Mouse (Mus musculus) thymus, postnatal 10 days (tissue): ENCODE measurements around the gene Rnase13.

Experiments used
- DNase-seq, 2 experiments: peaks; one replicate each; pipeline ENCODE4 v3.0.0; 2021; ENCODE audit warnings: low spot score in 2 of 2

Gene Rnase13

GRCm38 (mm10) chr14:51913062-51913959 is 9.3 kb downstream of the Rnase13 start:
- DNase-seq: peak; percentile 90 to 94

DNA sequence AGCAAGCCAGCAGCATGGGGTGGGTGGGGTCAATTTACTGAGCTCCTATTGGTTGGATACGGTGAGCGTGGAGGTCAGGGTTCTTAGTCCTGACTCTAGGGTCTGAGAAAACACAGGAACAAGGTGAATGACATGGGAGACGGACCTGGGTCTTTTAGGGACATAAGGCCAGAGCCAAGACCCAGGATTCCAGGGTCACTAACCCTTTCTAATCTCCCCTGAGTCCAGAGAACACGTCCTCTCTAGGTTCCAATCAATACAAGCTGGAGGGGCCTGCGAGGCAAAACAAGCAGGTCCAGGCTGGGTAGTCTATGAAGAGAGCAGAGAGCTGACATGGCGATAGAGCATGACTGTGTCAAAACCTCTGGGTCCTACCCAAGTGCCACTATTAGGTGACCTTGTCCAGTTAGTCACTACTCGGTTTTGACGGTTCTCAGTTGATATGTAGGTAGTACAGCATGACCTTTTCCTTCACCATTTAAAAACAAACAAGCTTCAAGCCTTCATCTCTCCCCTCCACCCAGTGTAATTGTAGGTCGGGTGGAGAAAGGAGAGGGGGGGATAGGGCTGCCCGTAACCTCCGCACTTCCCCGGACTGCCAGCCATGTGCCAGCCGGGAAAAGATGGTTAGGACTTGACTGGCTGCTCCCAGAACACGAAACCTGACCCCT is 10.0 kb downstream of the Rnase13 start:
- no peak for DNase-seq

DNA sequence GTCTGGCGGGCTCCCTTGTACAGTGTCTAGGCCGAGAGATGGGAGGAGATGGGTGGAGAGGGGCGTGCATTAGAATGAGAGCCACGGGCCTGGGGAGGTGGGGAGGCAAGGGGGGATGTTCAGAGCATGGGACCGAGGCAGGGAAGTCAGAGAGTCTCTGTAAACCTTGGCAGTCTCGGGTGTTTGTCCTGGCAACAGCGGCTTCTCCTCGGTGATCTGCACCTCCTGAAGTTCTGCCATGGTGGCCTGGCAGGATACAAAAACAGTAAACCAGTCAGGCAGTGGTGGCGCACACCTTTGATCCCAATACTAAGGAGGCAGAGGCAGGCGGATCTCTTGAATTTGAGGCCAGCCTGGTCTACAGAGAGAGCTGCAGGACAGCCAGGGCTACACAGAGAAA is 11.3 kb downstream of the Rnase13 start:
- no peak for DNase-seq

GRCm38 (mm10) chr14:51906102-51906501 is 16.5 kb downstream of the Rnase13 start:
- no peak for DNase-seq

- no peak for DNase-seq
Measured at GRCm38 (mm10) chr14:51904706-51905105, 17.9 kb downstream of the Rnase13 start.

- no peak for DNase-seq
Measured at GRCm38 (mm10) chr14:51903782-51904181, 18.8 kb downstream of the Rnase13 start.

DNA sequence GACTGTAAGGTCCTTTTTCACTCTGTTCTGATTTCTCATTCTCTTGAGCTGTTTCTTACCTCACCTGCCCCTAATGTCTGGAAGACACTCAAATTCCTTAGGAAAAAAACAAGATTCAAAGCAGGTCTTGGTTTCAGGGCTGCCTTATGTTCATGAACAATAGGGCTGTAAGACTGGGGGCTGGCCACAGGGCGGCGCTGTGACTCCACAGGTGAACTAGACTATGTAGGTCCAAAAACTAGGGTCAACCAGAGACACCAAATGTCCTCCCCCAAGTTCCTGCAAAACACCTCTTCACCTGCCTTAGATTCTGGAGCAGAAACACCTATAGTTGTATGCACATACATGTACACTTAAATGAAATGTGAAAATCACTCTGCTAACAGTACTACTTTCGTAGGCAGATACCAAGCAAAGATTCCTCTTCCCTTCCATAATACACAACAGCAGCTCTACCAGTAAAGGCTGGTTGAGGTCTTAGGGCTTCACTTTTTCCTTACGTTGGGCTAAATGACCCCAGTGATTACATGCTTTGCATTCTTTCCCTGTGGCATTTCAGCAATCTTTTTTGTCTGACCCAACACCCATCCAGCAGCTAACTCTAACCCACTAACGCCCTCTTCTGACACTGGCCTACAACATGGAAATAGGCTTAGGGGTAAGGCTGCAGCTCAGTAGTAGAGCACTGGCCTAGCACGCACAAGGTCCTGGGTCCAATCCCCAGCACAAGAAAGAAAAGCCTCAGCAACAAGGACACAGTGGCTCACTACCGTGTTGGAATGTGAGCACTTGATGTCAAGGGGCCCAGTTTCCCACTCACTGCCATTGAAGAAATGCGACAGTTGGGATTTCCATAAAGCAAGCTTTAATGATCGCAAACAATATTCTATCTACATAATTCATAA is 19.5 kb downstream of the Rnase13 start:
- peak; percentile 46 to 88 for DNase-seq

DNA sequence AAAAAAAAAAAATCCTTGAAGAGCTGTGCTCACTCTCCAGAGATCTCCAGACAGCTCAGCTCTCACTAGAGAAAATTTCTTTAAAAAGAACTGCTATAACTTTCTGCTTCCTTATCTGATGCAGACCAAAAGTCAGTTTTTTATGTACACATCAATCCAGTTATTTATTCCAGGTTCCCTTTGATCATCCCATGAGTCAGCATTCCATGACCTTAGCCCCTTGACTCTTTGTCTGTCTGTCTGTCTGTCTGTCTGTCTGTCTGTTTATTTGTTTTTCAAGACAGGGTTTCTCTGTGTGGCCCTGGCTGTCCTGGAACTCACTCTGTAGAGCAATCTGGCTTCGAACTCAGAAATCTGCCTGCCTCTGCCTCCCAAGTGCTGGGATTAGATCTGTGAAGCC is 23.2 kb downstream of the Rnase13 start:
- no peak for DNase-seq

GRCm38 (mm10) chr14:51896539-51897170 is 25.9 kb downstream of the Rnase13 start:
- DNase-seq: no peak

DNA sequence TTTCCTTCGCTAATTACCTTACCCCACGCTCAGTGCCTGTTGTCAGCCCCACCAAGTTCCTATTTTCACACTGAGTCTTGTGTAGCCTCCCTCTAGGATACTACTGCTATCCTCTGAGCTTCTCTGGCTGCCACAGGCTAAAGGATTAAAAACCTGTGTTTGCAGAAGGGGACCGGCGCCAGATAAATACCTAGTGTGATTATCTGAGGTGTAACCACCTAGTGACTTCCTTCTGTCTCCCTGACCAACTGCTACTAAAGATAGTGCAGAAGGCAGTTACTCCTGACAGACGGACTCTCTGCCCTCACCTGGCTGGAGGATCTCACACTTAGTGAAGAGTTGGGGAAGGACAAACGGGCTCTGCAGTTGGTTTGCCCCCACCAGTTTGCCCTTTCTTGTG is 26.6 kb downstream of the Rnase13 start:
- no peak for DNase-seq

DNA sequence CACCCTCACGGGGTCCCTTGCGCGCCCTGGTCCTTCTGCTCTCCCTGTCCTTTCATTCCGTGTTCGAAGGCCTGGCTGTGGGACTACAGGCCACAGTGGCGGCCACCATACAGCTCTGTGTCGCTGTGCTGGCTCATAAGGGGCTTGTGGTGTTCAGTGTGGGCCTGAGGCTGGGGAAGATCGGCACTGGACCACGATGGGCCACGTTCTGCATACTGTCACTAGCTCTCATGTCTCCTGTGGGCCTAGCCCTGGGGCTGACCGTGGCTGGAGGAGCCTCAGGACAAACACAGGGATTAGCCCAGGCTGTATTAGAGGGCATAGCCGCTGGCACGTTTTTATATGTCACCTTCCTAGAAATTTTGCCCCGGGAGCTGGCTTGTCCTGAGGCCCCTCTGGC is 27.5 kb downstream of the Rnase13 start:
- no peak for DNase-seq

DNA sequence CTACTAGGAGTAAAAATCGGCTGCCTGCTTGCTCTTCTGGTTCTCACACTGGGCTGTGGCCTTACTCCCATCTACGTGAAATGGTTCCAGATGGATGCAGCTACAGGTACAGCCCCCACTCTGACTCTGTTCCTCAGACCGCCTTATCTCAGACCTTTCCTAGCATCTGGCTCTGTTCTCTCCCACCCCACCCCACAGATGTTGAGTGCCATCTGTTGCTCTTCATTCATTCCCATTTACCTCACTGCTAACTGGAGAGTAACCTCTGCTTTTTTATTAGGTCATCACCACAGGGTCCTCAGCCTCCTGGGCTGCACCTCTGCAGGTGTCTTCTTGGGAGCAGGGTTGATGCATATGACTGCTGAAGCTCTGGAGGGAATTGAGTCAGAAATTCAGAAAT is 28.8 kb downstream of the Rnase13 start:
- DNase-seq: no peak

DNA sequence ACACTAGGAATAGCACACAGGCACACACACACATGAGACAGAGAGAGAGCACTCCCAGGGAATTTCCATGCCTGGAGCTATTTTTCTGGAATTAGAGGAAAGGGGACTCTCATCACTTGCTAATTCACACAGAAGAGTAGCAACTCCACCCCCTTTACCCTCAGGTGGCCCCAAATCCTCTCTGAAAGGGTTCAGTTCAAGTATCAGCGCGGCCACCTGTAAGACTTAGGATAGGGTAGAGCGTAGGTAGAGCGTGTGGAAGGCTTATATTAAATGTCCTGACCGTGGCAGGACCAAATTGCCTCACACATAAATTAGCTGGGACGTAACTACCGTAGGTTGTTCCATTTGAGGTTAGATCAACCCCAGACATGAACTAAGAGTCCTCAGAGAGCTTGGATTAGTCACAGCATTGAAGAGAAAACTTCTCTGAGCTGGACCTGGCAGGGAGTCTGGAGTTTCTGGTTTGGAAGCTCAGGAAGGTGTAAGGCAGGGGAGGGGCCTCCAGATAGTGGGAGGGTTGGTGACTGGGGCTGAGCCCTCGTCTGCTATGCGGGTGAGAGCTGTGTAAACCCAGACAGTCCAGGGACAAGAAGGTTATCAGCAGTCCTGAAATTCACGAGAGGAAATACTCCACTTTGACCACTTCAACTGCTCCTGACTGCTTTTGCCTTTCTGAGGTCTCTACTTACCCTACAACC is 29.3 kb downstream of the Rnase13 start:
- DNase-seq: no peak

- no peak for DNase-seq
Measured at GRCm38 (mm10) chr14:51892191-51892939, 30.2 kb downstream of the Rnase13 start, which contains the start of gene Slc39a2. Gene Slc39a2, plus strand, starts transcription at chr14:51892889.

DNA sequence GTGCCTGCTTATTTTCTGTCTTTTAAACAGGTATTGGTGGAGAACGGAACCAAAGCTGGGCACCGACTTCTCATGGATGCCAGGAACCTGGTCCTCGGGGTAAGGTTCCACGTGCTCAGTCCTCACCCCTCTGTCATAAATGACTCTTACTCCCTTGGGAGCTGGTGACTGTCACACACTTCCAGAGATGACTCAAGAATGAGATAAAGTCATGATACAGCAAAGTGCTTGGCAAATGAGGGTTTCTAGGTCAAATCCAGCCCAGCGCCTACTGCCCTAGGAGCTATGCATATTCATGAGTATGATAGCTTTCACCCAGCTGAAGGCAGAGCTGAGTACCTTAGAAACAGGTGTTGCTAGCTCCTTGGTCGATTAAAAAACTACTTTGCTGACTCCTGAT is 32.7 kb downstream of the Rnase13 start:
- no peak for DNase-seq

- DNase-seq: no peak
Measured at GRCm38 (mm10) chr14:51886051-51886450, 36.5 kb downstream of the Rnase13 start.

GRCm38 (mm10) chr14:51884598-51885331 is 37.8 kb downstream of the Rnase13 start, which contains the start of gene Mettl17:
Gene Mettl17, plus strand, starts transcription at chr14:51884842.
- DNase-seq: peak; percentile 93 to 94

- DNase-seq: no peak
Measured at GRCm38 (mm10) chr14:51884031-51884544, 38.5 kb downstream of the Rnase13 start.

GRCm38 (mm10) chr14:51883527-51884030 is 39.0 kb downstream of the Rnase13 start:
- DNase-seq: peak; percentile 77 to 79
